Mouse (Mus musculus) lung, adult 2 months (tissue): ENCODE measurements at regions not wholly inside any gene's neighbourhood (a gene's known extent, or its start where the extent isn't known, plus 50 kb on each side); places are given as distances from the start of the nearest gene placed in this dataset.

Source experiments
- CTCF ChIP-seq: fragments of 200-500 bp; IDR thresholded peaks from 2 replicates; pipeline ENCODE4 v1.5.1; 2011; ENCODE audit warnings: mild to moderate bottlenecking, low read length, control low read depth; ENCODE audit not compliant: insufficient read depth
- POLR2A ChIP-seq: fragments of 200-500 bp; IDR thresholded peaks from 2 replicates; pipeline ENCODE4 v1.6.1; 2011; ENCODE audit warnings: low read depth, mild to moderate bottlenecking, control low read depth, low read length, borderline replicate concordance; ENCODE audit errors: extremely low read depth

- TF ChIP-seq CTCF (no peak), POLR2A (no peak)
These were observed 309.5 kb downstream of the Nedd1 start for GRCm38 (mm10) chr10:92412737-92413136.
